ENCODE assay signal across 8 mouse cellular contexts in the genomic region with DNA sequence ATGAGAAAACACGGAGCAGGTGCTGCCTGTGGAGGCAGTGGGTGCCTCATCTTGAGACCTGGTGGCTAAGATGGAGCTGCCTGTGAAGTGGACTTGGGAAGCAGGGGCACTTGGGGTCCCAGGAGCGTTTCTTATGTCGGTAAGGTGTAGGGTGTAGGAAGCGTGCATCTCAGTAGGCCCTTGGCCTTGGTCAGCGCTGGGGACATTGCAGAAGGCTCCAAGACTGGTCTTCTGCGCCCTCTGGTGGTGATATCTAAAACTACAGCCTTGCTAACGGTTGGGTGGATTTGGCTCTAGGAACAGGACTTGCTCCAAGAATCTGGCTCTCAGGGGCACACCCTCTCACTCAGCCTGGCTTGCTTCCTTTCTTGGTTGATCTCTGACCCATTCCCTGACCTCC. TPM values are rescaled to one million over a fixed set of nuclear protein-coding genes. Genes with fewer than 3 reads are reported as not detected.
DNase-seq lines count a peak whose midpoint lies in the region; ATAC-seq and TF ChIP-seq lines count a peak whose summit lies in the region.

No protein-coding gene starts in this region.

- peak; percentile 2; the same call in 1 of the 2 replicates for TF ChIP-seq POLR2A in cerebellum, adult 2 months (IDR thresholded peaks at IDR 0.05; ENCODE audit: borderline replicate concordance, insufficient read depth, low read length)
- TF ChIP-seq POLR2A in thymus, adult 2 months (IDR thresholded peaks at IDR 0.05; ENCODE audit: control insufficient read depth, extremely low read depth, insufficient read depth, low read length, poor library complexity) = no peak

- WGBS in cerebellum, adult 2 months = 5% methylated on average over 7 of the region's 7 CpGs
- WGBS in forebrain, postnatal 0 days = 4% methylated on average over 7 of the region's 7 CpGs
- WGBS in lung, embryonic 16.5 days = 0% methylated on average over 7 of the region's 7 CpGs
- 3% methylated on average over 7 of the region's 7 CpGs for WGBS in thymus, adult 2 months

- no peaks in the 10 kb centered on the region for H3K9me3 ChIP-seq in G1E (replicated peaks)
- H3K9me3 ChIP-seq in forebrain, postnatal 0 days (ENCODE audit: low read length) = no peaks in the 10 kb centered on the region
- no peaks in the 10 kb centered on the region for H3K9me3 ChIP-seq in lung, embryonic 16.5 days (ENCODE audit: control insufficient read depth, low read length)

- H3K27ac ChIP-seq in cerebellum, adult 2 months (ENCODE audit: insufficient read depth, low read length) = no peak overlapping the region
- H3K27ac ChIP-seq in forebrain, postnatal 0 days (ENCODE audit: low read depth, low read length) = no peak overlapping the region
- peak overlapping the region; percentile 43; the same call in 1 of the 2 replicates for H3K27ac ChIP-seq in lung, embryonic 16.5 days (ENCODE audit: low read length)
- peak overlapping the region; percentile 30 for H3K27ac ChIP-seq in thymus, adult 2 months (ENCODE audit: control insufficient read depth, insufficient read depth, low read length)

- 0 out of 2 replicates have a peak overlapping the region, but pooled peaks have one; percentile 6 for H3K9ac ChIP-seq in forebrain, postnatal 0 days
- peak overlapping the region; percentile 2; the same call in 1 of the 2 replicates for H3K9ac ChIP-seq in lung, embryonic 16.5 days (ENCODE audit: low read length)

- H3K27me3 ChIP-seq in G1E (ENCODE audit: insufficient read depth, low read length) = peaks cover 5% of the 10 kb centered on the region; the same call in 1 of the 2 replicates
- no peaks in the 10 kb centered on the region for H3K27me3 ChIP-seq in cerebellum, adult 2 months (ENCODE audit: control insufficient read depth, insufficient read depth, low read length)
- H3K27me3 ChIP-seq in forebrain, postnatal 0 days (ENCODE audit: insufficient read depth, low read length) = no peaks in the 10 kb centered on the region
- no peaks in the 10 kb centered on the region for H3K27me3 ChIP-seq in lung, embryonic 16.5 days (ENCODE audit: control insufficient read depth, insufficient read depth, low read depth, low read length)
- H3K27me3 ChIP-seq in thymus, adult 2 months (ENCODE audit: control insufficient read depth, insufficient read depth, low read length) = no peaks in the 10 kb centered on the region

- peaks cover 21% of the 10 kb centered on the region for H3K4me1 ChIP-seq in G1E (ENCODE audit: insufficient read depth, low read depth, low read length)
- peaks cover 20% of the 10 kb centered on the region for H3K4me1 ChIP-seq in cerebellum, adult 2 months (ENCODE audit: control insufficient read depth, insufficient read depth, low read length)
- no peaks in the 10 kb centered on the region for H3K4me1 ChIP-seq in forebrain, postnatal 0 days (ENCODE audit: insufficient read depth)
- peaks cover 9% of the 10 kb centered on the region for H3K4me1 ChIP-seq in lung, embryonic 16.5 days (replicated peaks; ENCODE audit: control insufficient read depth, insufficient read depth, low read length)
- peaks cover 26% of the 10 kb centered on the region for H3K4me1 ChIP-seq in thymus, adult 2 months (replicated peaks; ENCODE audit: control insufficient read depth, insufficient read depth, low read length)

- H3K4me2 ChIP-seq in forebrain, postnatal 0 days (ENCODE audit: low read depth) = peak overlapping the region; percentile 37
- peak overlapping the region; percentile 41 for H3K4me2 ChIP-seq in lung, embryonic 16.5 days (ENCODE audit: low read depth, low read length)

- peak; percentile 28 for DNase-seq in G1E (ENCODE audit: low spot score)
- DNase-seq in cerebellum, adult 2 months = peak; percentile 80 to 86
- DNase-seq in forebrain, postnatal 0 days = peak; percentile 86
- DNase-seq in layer of hippocampus, adult 9-10 months (ENCODE audit: low spot score) = peak; percentile 83
- peak; percentile 75 for DNase-seq in ovary, adult 18-20 months (ENCODE audit: low spot score)
- peak; percentile 86 for DNase-seq in thymus, adult 2 months

- peak; percentile 97 for TF ChIP-seq CTCF in G1E (IDR thresholded peaks at IDR 0.05; ENCODE audit: low read depth, low read length)
- peak; percentile 94 for TF ChIP-seq CTCF in cerebellum, adult 2 months (IDR thresholded peaks at IDR 0.05; ENCODE audit: borderline replicate concordance, insufficient read depth, low read depth, low read length)
- peak; percentile 96 for TF ChIP-seq CTCF in forebrain, postnatal 0 days (IDR thresholded peaks at IDR 0.05; ENCODE audit: low read depth)
- peak; percentile 79; the same call in 1 of the 2 replicates for TF ChIP-seq CTCF in thymus, adult 2 months (IDR thresholded peaks at IDR 0.05; ENCODE audit: borderline replicate concordance, control insufficient read depth, extremely low read depth, insufficient read depth, low read length, poor library complexity)

- H3K4me3 ChIP-seq in G1E (ENCODE audit: low read depth, low read length) = no peak overlapping the region
- H3K4me3 ChIP-seq in cerebellum, adult 2 months (replicated peaks; ENCODE audit: insufficient read depth, low read depth, low read length) = no peak overlapping the region
- no peak overlapping the region for H3K4me3 ChIP-seq in forebrain, postnatal 0 days (ENCODE audit: low read depth, low read length)
- H3K4me3 ChIP-seq in lung, embryonic 16.5 days (ENCODE audit: low read length) = no peak overlapping the region; the same call in 1 of the 2 replicates
- H3K4me3 ChIP-seq in thymus, adult 2 months (ENCODE audit: control insufficient read depth, insufficient read depth, low read length) = peak overlapping the region; percentile 28

- ATAC-seq in G1E (ENCODE audit: extremely low read depth, insufficient number of reproducible peaks, low FRiP score, poor library complexity, severe bottlenecking) = peak; percentile 40
- ATAC-seq in forebrain, postnatal 0 days = peak; percentile 75
- ATAC-seq in hematopoietic stem cell, adult 5-6 weeks (replicated peaks in 1 of 2; ENCODE audit: insufficient read depth in 1 of 2, low FRiP score in 2 of 2, low TSS enrichment in 1 of 2, low read depth in 1 of 2, poor library complexity in 2 of 2, severe bottlenecking in 2 of 2) = peak; percentile 66 to 72
- peak; percentile 77 for ATAC-seq in lung, embryonic 16.5 days (ENCODE audit: low read depth)

- peaks cover 50% of the 10 kb centered on the region for H3K36me3 ChIP-seq in G1E (replicated peaks)
- peaks cover 28% of the 10 kb centered on the region for H3K36me3 ChIP-seq in forebrain, postnatal 0 days (ENCODE audit: insufficient read depth)
- peaks cover 21% of the 10 kb centered on the region for H3K36me3 ChIP-seq in lung, embryonic 16.5 days (ENCODE audit: control insufficient read depth, insufficient read depth, low read length)
- no peaks in the 10 kb centered on the region for H3K36me3 ChIP-seq in thymus, adult 2 months (ENCODE audit: control insufficient read depth, insufficient read depth, low read length)

RNA-seq across cellular contexts. Expression of a gene that starts 9.7 kb away (rescaled TPM):
- total RNA-seq in G1E (2014; fragmentation: Nextera tagmentation) = 26.9 and 36.3 TPM in 2 replicates
- 106 and 128 TPM in 2 replicates for total RNA-seq in G1E (2017)
- 88.4 and 100 TPM in 2 replicates for polyA plus RNA-seq in G1E (2012)
- 169 and 172 TPM in 2 replicates for polyA plus RNA-seq in cerebellum, adult 2 months (2012; rRNA removed)
- total RNA-seq in forebrain, postnatal 0 days (2014; rRNA removed) = 76.7 and 85.2 TPM in 2 replicates
- 21.2 and 24.4 TPM in 2 replicates for polyA plus RNA-seq in forebrain, postnatal 0 days (2015; fragmentation: Nextera tagmentation; extraction: Ambion mirVana)
- total RNA-seq in hematopoietic stem cell, adult 5-6 weeks (2017) = 74.6 and 96.5 TPM in 2 replicates
- polyA plus RNA-seq in lung, embryonic 16.5 days (2015; fragmentation: Nextera tagmentation; extraction: Ambion mirVana) = 35.8 and 36.5 TPM in 2 replicates
- 148 and 156 TPM in 2 replicates for polyA plus RNA-seq in thymus, adult 2 months (2012; rRNA removed)

RNA-seq across cellular contexts. Expression of a gene that starts 25.0 kb away (rescaled TPM):
- 8.7 and 11.0 TPM in 2 replicates for total RNA-seq in G1E (2014; fragmentation: Nextera tagmentation)
- 23.4 and 26.3 TPM in 2 replicates for total RNA-seq in G1E (2017)
- polyA plus RNA-seq in G1E (2012) = 15.8 and 18.8 TPM in 2 replicates
- 17.2 and 17.8 TPM in 2 replicates for polyA plus RNA-seq in cerebellum, adult 2 months (2012; rRNA removed)
- total RNA-seq in forebrain, postnatal 0 days (2014; rRNA removed) = 27.2 and 30.0 TPM in 2 replicates
- 15.0 and 16.4 TPM in 2 replicates for polyA plus RNA-seq in forebrain, postnatal 0 days (2015; fragmentation: Nextera tagmentation; extraction: Ambion mirVana)
- 23.6 and 26.3 TPM in 2 replicates for total RNA-seq in hematopoietic stem cell, adult 5-6 weeks (2017)
- polyA plus RNA-seq in lung, embryonic 16.5 days (2015; fragmentation: Nextera tagmentation; extraction: Ambion mirVana) = 16.5 and 17.0 TPM in 2 replicates
- 16.4 and 17.1 TPM in 2 replicates for polyA plus RNA-seq in thymus, adult 2 months (2012; rRNA removed)

Comparison
In these comparisons a context has a peak if more than half of its experiments do, and no peak if none do; other contexts are left out.
1. DNase-seq: peak in every context shown above with its lines; median percentile 86 in forebrain, postnatal 0 days; 86 in thymus, adult 2 months; 83 in cerebellum, adult 2 months; 83 in layer of hippocampus, adult 9-10 months; 75 in ovary, adult 18-20 months; 28 in G1E.
2. H3K27ac ChIP-seq: peak in lung, embryonic 16.5 days (single experiment) and thymus, adult 2 months (single experiment); none in cerebellum, adult 2 months (single experiment) and forebrain, postnatal 0 days (single experiment).
3. Peak in every context shown above with its lines, with median percentiles within 50 percentile points of each other: ATAC-seq and CTCF ChIP-seq.